Mouse (Mus musculus) olfactory bulb, adult 2 months (tissue): Measurements from ENCODE around the gene C1ql4.

Experiments
- CTCF ChIP-seq: fragments of 200-500 bp; IDR thresholded peaks from 2 replicates; pipeline ENCODE4 v1.5.1; 2012; ENCODE audit warnings: low read depth, mild to moderate bottlenecking, low read length, moderate library complexity; ENCODE audit not compliant: insufficient read depth
- POLR2A ChIP-seq: fragments of 200-500 bp; IDR thresholded peaks from 2 replicates; pipeline ENCODE4 v1.6.1; 2012; ENCODE audit warnings: mild to moderate bottlenecking, low read depth, low read length, moderate library complexity; ENCODE audit not compliant: insufficient read depth

DNA sequence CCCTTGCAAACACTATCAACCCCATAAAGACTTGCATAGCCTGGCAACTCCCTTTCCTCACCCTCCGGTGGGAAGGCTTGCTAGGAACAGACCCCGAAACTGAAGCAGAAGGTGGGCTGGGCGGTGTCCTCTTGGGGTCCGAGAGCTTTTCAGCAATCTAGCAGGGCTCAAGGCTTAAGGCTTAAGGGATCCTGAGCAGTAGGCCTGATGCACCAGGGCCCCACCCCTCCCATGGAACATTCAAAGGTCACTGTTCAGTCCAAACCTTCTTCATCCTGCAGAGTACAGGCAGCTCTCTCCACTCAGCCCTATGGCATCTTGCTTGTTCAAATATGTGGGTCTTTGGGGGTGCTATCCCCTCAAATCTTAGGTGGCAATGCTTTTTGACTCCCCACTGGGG is 1.6 kb downstream of the C1ql4 start:
- TF ChIP-seq POLR2A (no peak), CTCF (no peak)
